15 mouse cellular contexts compared by ENCODE assay signal in the genomic region with DNA sequence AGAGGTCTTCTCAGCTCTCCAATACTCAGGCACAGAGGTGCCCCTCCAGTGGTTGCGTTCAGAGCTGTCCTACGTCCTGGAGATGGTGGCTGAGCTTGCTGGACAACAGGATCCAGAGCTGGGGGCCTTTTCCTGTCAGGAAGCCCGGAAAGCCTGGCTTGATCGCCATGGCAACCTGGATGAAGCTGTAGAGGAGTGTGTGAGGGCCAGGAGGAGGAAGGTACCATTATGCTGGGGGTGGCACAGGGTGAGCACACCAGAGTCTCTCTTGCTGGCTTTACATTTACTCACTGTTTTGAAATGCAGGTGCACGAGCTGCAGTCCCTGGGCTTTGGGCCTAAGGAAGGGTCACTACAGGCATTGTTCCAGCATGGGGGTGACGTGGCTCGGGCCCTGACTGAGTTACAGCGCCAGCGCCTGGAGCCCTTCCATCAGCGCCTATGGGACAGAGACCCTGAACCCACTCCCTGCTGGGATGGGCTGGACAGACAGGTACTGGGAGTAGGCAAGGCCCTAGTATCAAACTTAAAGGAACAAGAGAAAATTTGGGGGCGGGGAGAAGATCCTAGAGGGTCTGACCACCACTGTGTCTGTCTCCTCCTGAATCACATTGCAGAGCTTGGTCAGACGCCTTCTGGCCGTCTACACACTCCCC. TPM values are rescaled to one million over a fixed set of nuclear protein-coding genes. Genes with fewer than 3 reads are reported as not detected.
DNase-seq lines count a peak whose midpoint lies in the region; ATAC-seq and TF ChIP-seq lines count a peak whose summit lies in the region.
"Had no signal": no experiment of that assay in that cellular context is flagged by ENCODE, and none has a peak within 500 bp of the region (broad histone marks: within the 10 kb centered on the region; RNA-seq: fewer than 3 reads in every experiment).

No protein-coding gene starts in this region.

- 0 out of 2 replicates have a peak overlapping the region, but pooled peaks have one; percentile 21 for H3K27ac ChIP-seq in intestine, postnatal 0 days (ENCODE audit: low read depth, low read length)
- no peak overlapping the region for H3K27ac ChIP-seq in intestine, embryonic 16.5 days (ENCODE audit: low read length)
- H3K27ac ChIP-seq in testis, adult 2 months (ENCODE audit: control insufficient read depth, insufficient read depth, low read depth, low read length), result no peak overlapping the region
- H3K27ac ChIP-seq: forebrain, embryonic 13.5 days had no signal

- peak; percentile 52 to 68 for DNase-seq in cerebellum, postnatal 14 days
- DNase-seq in cerebellum, postnatal 25 days, result no peak
- DNase-seq in left cerebral cortex, postnatal 4 days, result peak; percentile 48
- DNase-seq in left cerebral cortex, adult 9 months (ENCODE audit: low spot score in 2 of 2), result no peak
- no peak for DNase-seq in testis, postnatal 14 days (ENCODE audit: low spot score)
- DNase-seq: adrenal gland, postnatal 14 days; heart, adult 18-20 months; liver, embryonic 13.5 days had no signal

- H3K4me3 ChIP-seq in intestine, postnatal 0 days (ENCODE audit: low read depth, low read length), result no peak overlapping the region
- no peak overlapping the region for H3K4me3 ChIP-seq in intestine, embryonic 16.5 days (ENCODE audit: low read length)
- H3K4me3 ChIP-seq in testis, adult 2 months (ENCODE audit: control insufficient read depth, low read depth, low read length), result peak overlapping the region; percentile 56
- H3K4me3 ChIP-seq: forebrain, embryonic 13.5 days; liver, embryonic 13.5 days; megakaryocyte, embryonic 14.5 days; myocyte had no signal

- H3K4me1 ChIP-seq in intestine, postnatal 0 days (replicated peaks; ENCODE audit: control insufficient read depth, insufficient read depth, low read length), result peaks cover 6% of the 10 kb centered on the region; the same call in 1 of the 2 replicates
- H3K4me1 ChIP-seq in intestine, embryonic 16.5 days (ENCODE audit: control insufficient read depth, insufficient read depth, low read length), result peaks cover 12% of the 10 kb centered on the region
- H3K4me1 ChIP-seq in testis, adult 2 months (ENCODE audit: control insufficient read depth, insufficient read depth, low read length), result peaks cover 15% of the 10 kb centered on the region

- no peak overlapping the region for H3K9ac ChIP-seq in intestine, postnatal 0 days (ENCODE audit: low read depth, low read length)
- H3K9ac ChIP-seq in intestine, embryonic 16.5 days (ENCODE audit: low read depth, low read length), result no peak overlapping the region
- H3K9ac ChIP-seq: forebrain, embryonic 13.5 days; liver, embryonic 13.5 days had no signal

- TF ChIP-seq POLR2A in testis, adult 2 months (IDR thresholded peaks at IDR 0.05; ENCODE audit: control insufficient read depth, low read depth, low read length), result no peak

- H3K9me3 ChIP-seq in intestine, postnatal 0 days (ENCODE audit: control insufficient read depth), result no peaks in the 10 kb centered on the region
- H3K9me3 ChIP-seq in intestine, embryonic 16.5 days (ENCODE audit: control insufficient read depth, low read length), result no peaks in the 10 kb centered on the region
- H3K9me3 ChIP-seq: forebrain, embryonic 13.5 days; liver, embryonic 13.5 days; megakaryocyte, embryonic 14.5 days had no signal

- H3K36me3 ChIP-seq in intestine, postnatal 0 days (ENCODE audit: control insufficient read depth, insufficient read depth), result peaks cover 63% of the 10 kb centered on the region
- peaks cover 29% of the 10 kb centered on the region for H3K36me3 ChIP-seq in intestine, embryonic 16.5 days (ENCODE audit: control insufficient read depth, insufficient read depth, low read length)
- no peaks in the 10 kb centered on the region for H3K36me3 ChIP-seq in testis, adult 2 months (ENCODE audit: control insufficient read depth, insufficient read depth, low read length)

- no peaks in the 10 kb centered on the region for H3K27me3 ChIP-seq in intestine, postnatal 0 days (replicated peaks; ENCODE audit: control insufficient read depth, insufficient read depth, low read length)
- no peaks in the 10 kb centered on the region for H3K27me3 ChIP-seq in intestine, embryonic 16.5 days (replicated peaks; ENCODE audit: control insufficient read depth, insufficient read depth, low read length)
- H3K27me3 ChIP-seq in testis, adult 2 months (ENCODE audit: control insufficient read depth, insufficient read depth, low read length), result no peaks in the 10 kb centered on the region
- H3K27me3 ChIP-seq: forebrain, embryonic 13.5 days; liver, embryonic 13.5 days; megakaryocyte, embryonic 14.5 days had no signal

- intact Hi-C loops in left cerebral cortex, postnatal 4 days (cut with DNase I), result no loop called here

- no peak for TF ChIP-seq CTCF in intestine, postnatal 0 days (IDR thresholded peaks at IDR 0.05; ENCODE audit: low read depth)
- TF ChIP-seq CTCF in testis, adult 2 months (IDR thresholded peaks at IDR 0.05; ENCODE audit: control insufficient read depth, insufficient read depth, insufficient replicate concordance, low read depth, low read length), result no peak

- H3K4me2 ChIP-seq in intestine, postnatal 0 days (replicated peaks; ENCODE audit: low read depth), result no peak overlapping the region
- no peak overlapping the region for H3K4me2 ChIP-seq in intestine, embryonic 16.5 days (ENCODE audit: low read depth, low read length)
- H3K4me2 ChIP-seq: forebrain, embryonic 13.5 days; liver, embryonic 13.5 days had no signal

- ATAC-seq in intestine, postnatal 0 days, result no peak
- no peak for ATAC-seq in intestine, embryonic 16.5 days
- ATAC-seq: forebrain, embryonic 13.5 days; lung, postnatal 0 days had no signal

- 85% methylated on average over 13 of the region's 13 CpGs for WGBS in intestine, postnatal 0 days
- 81% methylated on average over 13 of the region's 13 CpGs for WGBS in intestine, embryonic 16.5 days

RNA-seq across cellular contexts. Expression of a gene that starts 4.7 kb away (rescaled TPM):
- 18.2 and 24.0 TPM in 2 replicates for polyA plus RNA-seq in intestine, postnatal 0 days (2015; fragmentation: Nextera tagmentation; extraction: Ambion mirVana)
- polyA plus RNA-seq in intestine, embryonic 16.5 days (2015; fragmentation: Nextera tagmentation; extraction: Ambion mirVana), result 19.0 and 19.8 TPM in 2 replicates
- total RNA-seq in left cerebral cortex, postnatal 4 days (2021), result 10 to 100 TPM; 33.3 to 47.7 TPM
- polyA plus RNA-seq in testis, adult 2 months (2012; rRNA removed), result 7.8 and 8.9 TPM in 2 replicates

RNA-seq across cellular contexts. Expression of a gene that starts 5.2 kb away (rescaled TPM):
- polyA plus RNA-seq in intestine, postnatal 0 days (2015; fragmentation: Nextera tagmentation; extraction: Ambion mirVana), result 481 and 514 TPM in 2 replicates
- 347 and 368 TPM in 2 replicates for polyA plus RNA-seq in intestine, embryonic 16.5 days (2015; fragmentation: Nextera tagmentation; extraction: Ambion mirVana)
- total RNA-seq in left cerebral cortex, postnatal 4 days (2021), result 100 to 1,000 TPM in 1 of 2 experiments, 10 to 100 TPM in 1; 98.8 to 106 TPM
- 10.2 and 14.9 TPM in 2 replicates for polyA plus RNA-seq in testis, adult 2 months (2012; rRNA removed)

RNA-seq across cellular contexts. Expression of a gene that starts 7.2 kb away (rescaled TPM):
- 44.7 and 46.9 TPM in 2 replicates for polyA plus RNA-seq in intestine, postnatal 0 days (2015; fragmentation: Nextera tagmentation; extraction: Ambion mirVana)
- polyA plus RNA-seq in intestine, embryonic 16.5 days (2015; fragmentation: Nextera tagmentation; extraction: Ambion mirVana), result 11.6 and 12.9 TPM in 2 replicates
- 10 to 100 TPM; 11.5 to 15.7 TPM for total RNA-seq in left cerebral cortex, postnatal 4 days (2021)
- polyA plus RNA-seq in testis, adult 2 months (2012; rRNA removed), result 4.1 and 4.4 TPM in 2 replicates

RNA-seq across cellular contexts. Expression of a gene that starts 11.1 kb away (rescaled TPM):
- polyA plus RNA-seq in intestine, postnatal 0 days (2015; fragmentation: Nextera tagmentation; extraction: Ambion mirVana), result 21.6 TPM in 2 replicates
- 14.0 and 15.6 TPM in 2 replicates for polyA plus RNA-seq in intestine, embryonic 16.5 days (2015; fragmentation: Nextera tagmentation; extraction: Ambion mirVana)
- total RNA-seq in left cerebral cortex, postnatal 4 days (2021), result 10 to 100 TPM; 27.8 to 36.4 TPM
- polyA plus RNA-seq in testis, adult 2 months (2012; rRNA removed), result 5.8 and 6.4 TPM in 2 replicates

RNA-seq across cellular contexts. Expression of a gene that starts 18.2 kb away (rescaled TPM):
- polyA plus RNA-seq in intestine, postnatal 0 days (2015; fragmentation: Nextera tagmentation; extraction: Ambion mirVana), result 283 and 287 TPM in 2 replicates
- polyA plus RNA-seq in intestine, embryonic 16.5 days (2015; fragmentation: Nextera tagmentation; extraction: Ambion mirVana), result 217 and 224 TPM in 2 replicates
- 100 to 1,000 TPM; 111 to 112 TPM for total RNA-seq in left cerebral cortex, postnatal 4 days (2021)
- 7.6 and 8.4 TPM in 2 replicates for polyA plus RNA-seq in testis, adult 2 months (2012; rRNA removed)

Comparison
In these comparisons a context has a peak if more than half of its experiments do, and no peak if none do; other contexts are left out.
1. DNase-seq: peak in cerebellum, postnatal 14 days (2 of 2) and left cerebral cortex, postnatal 4 days (single experiment); none in cerebellum, postnatal 25 days (0 of 2), left cerebral cortex, adult 9 months (0 of 2) and testis, postnatal 14 days (single experiment).
2. RNA of a gene that starts 5.2 kb away (polyA plus RNA-seq): 481 to 514 TPM in intestine, postnatal 0 days and 347 to 368 TPM in intestine, embryonic 16.5 days; 10.2 to 14.9 TPM in testis, adult 2 months; every median in the first group is over 10 times any median in the second.